Mouse (Mus musculus) forebrain, embryonic 16.5 days (tissue): ENCODE measurements around the gene Tmeff2. TPM values are rescaled to one million over a fixed set of nuclear protein-coding genes. Genes with fewer than 3 reads are reported as not detected.

Experiments used
- ATAC-seq: fragments of 200-750 bp; cut with Nextera tagmentation; 2 replicates; pipeline ENCODE4 v1.8.0; 2017; ENCODE audit warnings: mild to moderate bottlenecking, moderate library complexity
- H3K27ac ChIP-seq: fragments of 300-500 bp; sonication (generic); 2 replicates; pipeline ENCODE4 v1.5.1; 2014; ENCODE audit warnings: low read length, control low read depth
- H3K27me3 ChIP-seq: fragments of 300-500 bp; sonication (generic); replicated peaks from 2 replicates; pipeline ENCODE4 v1.6.1; 2014; ENCODE audit warnings: low read length; ENCODE audit not compliant: control insufficient read depth, insufficient read depth
- H3K36me3 ChIP-seq: fragments of 300-500 bp; sonication (generic); 2 replicates; pipeline ENCODE4 v1.6.1; 2014; ENCODE audit not compliant: control insufficient read depth, insufficient read depth
- H3K4me1 ChIP-seq: fragments of 300-500 bp; sonication (generic); replicated peaks from 2 replicates; pipeline ENCODE4 v1.6.1; 2014; ENCODE audit warnings: low read length; ENCODE audit not compliant: control insufficient read depth, insufficient read depth
- H3K4me2 ChIP-seq: fragments of 300-500 bp; sonication (generic); 2 replicates; pipeline ENCODE4 v1.6.1; 2014; ENCODE audit warnings: mild to moderate bottlenecking, low read length, control low read depth
- H3K4me3 ChIP-seq: fragments of 300-500 bp; sonication (generic); replicated peaks from 2 replicates; pipeline ENCODE4 v1.5.1; 2014; ENCODE audit warnings: mild to moderate bottlenecking, low read length, control low read depth
- H3K9ac ChIP-seq: fragments of 300-500 bp; sonication (generic); replicated peaks from 2 replicates; pipeline ENCODE4 v1.6.1; 2014; ENCODE audit warnings: low read depth, low read length, control low read depth
- H3K9me3 ChIP-seq: fragments of 300-500 bp; sonication (generic); 2 replicates; pipeline ENCODE4 v1.6.1; 2016; ENCODE audit warnings: low read length; ENCODE audit not compliant: control insufficient read depth
- whole genome bisulfite sequencing: fragments of 180-500 bp; shearing (Covaris S2); extraction: QIAGEN DNeasy Blood & Tissue Kit; methylation state at CpG from one replicate; pipeline ENCODE4 v1.1.7; 2014; 5-methylcytosine and 5-hydroxymethylcytosine counted together
- polyA plus RNA-seq: library from polyadenylated mRNA; unstranded; fragments of >200 nt; fragmentation: Nextera tagmentation; extraction: Ambion mirVana; gene quantifications from 2 replicates; pipeline ENCODE4 v1.2.1, GENCODE M21; 2015

Tmeff2 gene
- polyA plus RNA-seq, 1 experiment from 2014 or later: 46.5 TPM

GRCm38 (mm10) chr1:50972509-50973436 is 72.3 kb downstream of the Tmeff2 start:
- WGBS: 80% methylated on average over 6 of the region's 6 CpGs
- H3K4me1 ChIP-seq: no peaks in the 10 kb centered on the region
- no peak overlapping the region for H3K9ac ChIP-seq
- no peaks in the 10 kb centered on the region for H3K27me3 ChIP-seq
- H3K4me2 ChIP-seq: no peak overlapping the region
- H3K9me3 ChIP-seq: no peaks in the 10 kb centered on the region
- ATAC-seq: no peak
- no peak overlapping the region for H3K4me3 ChIP-seq
- H3K36me3 ChIP-seq: no peaks in the 10 kb centered on the region
- no peak overlapping the region for H3K27ac ChIP-seq

GRCm38 (mm10) chr1:50979358-50980081 is 79.1 kb downstream of the Tmeff2 start:
- WGBS: 66% methylated on average over 4 of the region's 4 CpGs

GRCm38 (mm10) chr1:50980591-50980990 is 80.1 kb downstream of the Tmeff2 start:
- H3K9ac ChIP-seq: no peak overlapping the region
- no peak for ATAC-seq
- no peak overlapping the region for H3K4me3 ChIP-seq
- no peaks in the 10 kb centered on the region for H3K9me3 ChIP-seq
- H3K27ac ChIP-seq: no peak overlapping the region
- no peaks in the 10 kb centered on the region for H3K4me1 ChIP-seq
- no peaks in the 10 kb centered on the region for H3K27me3 ChIP-seq
- H3K36me3 ChIP-seq: no peaks in the 10 kb centered on the region
- H3K4me2 ChIP-seq: no peak overlapping the region
- 59% methylated on average over 4 of the region's 4 CpGs for WGBS

More at GRCm38 (mm10) chr1:50979358-50980081, 79.1 kb downstream of the Tmeff2 start:
- Histone ChIP-seq H3K9ac (no peak overlapping the region), H3K4me2 (no peak overlapping the region), H3K4me1 (no peaks in the 10 kb centered on the region), H3K27me3 (no peaks in the 10 kb centered on the region), H3K36me3 (no peaks in the 10 kb centered on the region), H3K27ac (no peak overlapping the region), H3K9me3 (no peaks in the 10 kb centered on the region), H3K4me3 (no peak overlapping the region)
- no peak for ATAC-seq

GRCm38 (mm10) chr1:50981151-50981828 is 80.8 kb downstream of the Tmeff2 start:
- ATAC-seq: no peak

GRCm38 (mm10) chr1:50990661-50991060 is 90.2 kb downstream of the Tmeff2 start:
- Histone ChIP-seq H3K36me3 (no peaks in the 10 kb centered on the region), H3K4me3 (no peak overlapping the region), H3K9me3 (no peaks in the 10 kb centered on the region), H3K4me1 (no peaks in the 10 kb centered on the region), H3K27me3 (no peaks in the 10 kb centered on the region), H3K27ac (no peak overlapping the region), H3K9ac (no peak overlapping the region), H3K4me2 (no peak overlapping the region)
- WGBS: 69% methylated on average over 2 of the region's 2 CpGs
- no peak for ATAC-seq

More at GRCm38 (mm10) chr1:50981151-50981828, 80.8 kb downstream of the Tmeff2 start:
- H3K4me2 ChIP-seq: no peak overlapping the region
- no peaks in the 10 kb centered on the region for H3K36me3 ChIP-seq
- H3K4me3 ChIP-seq: no peak overlapping the region
- H3K27me3 ChIP-seq: no peaks in the 10 kb centered on the region
- no peak overlapping the region for H3K9ac ChIP-seq
- WGBS: 77% methylated on average over 7 of the region's 7 CpGs
- H3K4me1 ChIP-seq: no peaks in the 10 kb centered on the region
- H3K9me3 ChIP-seq: no peaks in the 10 kb centered on the region
- H3K27ac ChIP-seq: no peak overlapping the region

- H3K27me3 ChIP-seq: no peaks in the 10 kb centered on the region
- no peak overlapping the region for H3K4me3 ChIP-seq
- H3K4me1 ChIP-seq: no peaks in the 10 kb centered on the region
- ATAC-seq: no peak
- WGBS: 97% methylated on average over 1 of the region's 1 CpGs
- no peak overlapping the region for H3K4me2 ChIP-seq
- no peaks in the 10 kb centered on the region for H3K36me3 ChIP-seq
- no peak overlapping the region for H3K9ac ChIP-seq
- no peak overlapping the region for H3K27ac ChIP-seq
- H3K9me3 ChIP-seq: no peaks in the 10 kb centered on the region
These were observed 94.1 kb downstream of the Tmeff2 start for GRCm38 (mm10) chr1:50994505-50994904.

DNA sequence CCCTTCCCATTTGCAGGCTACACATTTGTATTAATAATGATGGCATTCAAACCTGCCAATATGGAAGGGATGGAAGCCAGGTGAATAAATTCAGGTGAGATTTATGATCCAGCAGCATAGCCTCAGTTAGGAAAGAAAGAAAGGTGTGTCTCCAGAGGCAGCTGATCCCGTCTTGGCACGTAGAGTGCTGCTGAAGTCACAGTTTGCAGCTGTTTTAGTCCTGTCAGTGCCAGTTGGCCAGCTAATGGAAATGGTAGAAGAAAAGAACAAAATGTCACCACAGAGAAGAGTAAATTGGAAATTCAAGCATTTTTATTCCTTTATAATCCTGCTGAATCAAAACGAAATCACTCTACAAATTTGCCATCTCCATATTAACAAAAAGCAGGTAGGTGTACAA is 99.3 kb downstream of the Tmeff2 start:
- Histone ChIP-seq H3K27ac (no peak overlapping the region), H3K4me1 (no peaks in the 10 kb centered on the region), H3K9ac (no peak overlapping the region), H3K4me3 (no peak overlapping the region), H3K9me3 (no peaks in the 10 kb centered on the region), H3K4me2 (no peak overlapping the region), H3K27me3 (no peaks in the 10 kb centered on the region), H3K36me3 (no peaks in the 10 kb centered on the region)
- 85% methylated on average over 3 of the region's 3 CpGs for WGBS
- no peak for ATAC-seq

GRCm38 (mm10) chr1:51008344-51008743 is 107.9 kb downstream of the Tmeff2 start:
- Histone ChIP-seq H3K36me3 (no peaks in the 10 kb centered on the region), H3K4me1 (no peaks in the 10 kb centered on the region), H3K27ac (no peak overlapping the region), H3K27me3 (no peaks in the 10 kb centered on the region), H3K9ac (no peak overlapping the region), H3K9me3 (no peaks in the 10 kb centered on the region), H3K4me2 (no peak overlapping the region), H3K4me3 (no peak overlapping the region)
- peak; percentile 43; the same call in 1 of the 2 replicates for ATAC-seq
- 59% methylated on average over 3 of the region's 3 CpGs for WGBS

GRCm38 (mm10) chr1:51040249-51040648 is 139.8 kb downstream of the Tmeff2 start:
- ATAC-seq: no peak
- WGBS: 65% methylated on average over 5 of the region's 5 CpGs

More at GRCm38 (mm10) chr1:51040249-51040648, 139.8 kb downstream of the Tmeff2 start:
- H3K27me3 ChIP-seq: no peaks in the 10 kb centered on the region
- no peak overlapping the region for H3K4me3 ChIP-seq
- no peaks in the 10 kb centered on the region for H3K9me3 ChIP-seq
- no peak overlapping the region for H3K27ac ChIP-seq
- H3K4me1 ChIP-seq: no peaks in the 10 kb centered on the region
- H3K9ac ChIP-seq: no peak overlapping the region
- H3K36me3 ChIP-seq: no peaks in the 10 kb centered on the region
- no peak overlapping the region for H3K4me2 ChIP-seq
